Mouse (Mus musculus): Measurements from ENCODE around the gene Rcvrn.

GRCm38 (mm10) chr11:67731056-67731455, 35.9 kb downstream of the Rcvrn start:
- TF ChIP-seq POLR2A (IDR thresholded peaks at IDR 0.05; ENCODE audit: borderline replicate concordance, control insufficient read depth, low read depth, low read length) (no peak), CTCF (IDR thresholded peaks at IDR 0.05; ENCODE audit: control insufficient read depth, insufficient read depth, low read length) (no peak)
